Mouse (Mus musculus) T-helper 2 cell (primary cell): ENCODE results near the gene Kdm4b.

Source experiments
- in situ Hi-C: fragments of 300-600 bp; cut with MboI, MseI; formaldehyde crosslinking; loops from one replicate; pipeline ENCODE4 v1.15.1; 2025; ENCODE audit warnings: high pct_unique_total_duplicates

The Kdm4b gene

GRCm38 (mm10) chr17:56343466-56343865 is 17.6 kb downstream of the Kdm4b start:
- in situ Hi-C loops: no loop called here

- in situ Hi-C loops: no loop called here
Observed at GRCm38 (mm10) chr17:56345364-56345763, 19.5 kb downstream of the Kdm4b start.

- in situ Hi-C loops: no loop called here
Observed at GRCm38 (mm10) chr17:56348128-56348527, 22.3 kb downstream of the Kdm4b start.

GRCm38 (mm10) chr17:56348586-56348985 is 22.7 kb downstream of the Kdm4b start:
- in situ Hi-C loops: no loop called here

- in situ Hi-C loops: no loop called here
Observed at GRCm38 (mm10) chr17:56350694-56351093, 24.8 kb downstream of the Kdm4b start.

- in situ Hi-C loops: loop anchor here (5.0 kb wide), 1 partner anchor 195 kb away; the partner anchor contains the start of gene Gm20219
Observed at GRCm38 (mm10) chr17:56356921-56357885, 31.3 kb downstream of the Kdm4b start.

GRCm38 (mm10) chr17:56359183-56359725 is 33.4 kb downstream of the Kdm4b start:
- in situ Hi-C loops: loop anchor here (5.0 kb wide), 1 partner anchor 193 kb away; the partner anchor contains the start of gene Gm20219

GRCm38 (mm10) chr17:56359864-56360263 is 34.0 kb downstream of the Kdm4b start:
- in situ Hi-C loops: loop anchor here (5.0 kb wide), 1 partner anchor 192 kb away; the partner anchor contains the start of gene Gm20219

- in situ Hi-C loops: no loop called here
Observed at GRCm38 (mm10) chr17:56360451-56360850, 34.6 kb downstream of the Kdm4b start.

- in situ Hi-C loops: no loop called here
Observed at GRCm38 (mm10) chr17:56361542-56361941, 35.7 kb downstream of the Kdm4b start.

GRCm38 (mm10) chr17:56365791-56366673 is 40.2 kb downstream of the Kdm4b start:
- in situ Hi-C loops: no loop called here

- in situ Hi-C loops: no loop called here
Observed at GRCm38 (mm10) chr17:56368291-56368790, 42.5 kb downstream of the Kdm4b start.

GRCm38 (mm10) chr17:56370090-56370489 is 44.2 kb downstream of the Kdm4b start:
- in situ Hi-C loops: no loop called here

GRCm38 (mm10) chr17:56371029-56371660 is 45.3 kb downstream of the Kdm4b start:
- in situ Hi-C loops: no loop called here

- in situ Hi-C loops: no loop called here
Observed at GRCm38 (mm10) chr17:56372109-56372508, 46.2 kb downstream of the Kdm4b start.

- in situ Hi-C loops: no loop called here
Observed at GRCm38 (mm10) chr17:56373136-56374034, 47.5 kb downstream of the Kdm4b start.

GRCm38 (mm10) chr17:56374851-56375250 is 49.0 kb downstream of the Kdm4b start:
- in situ Hi-C loops: no loop called here

GRCm38 (mm10) chr17:56379281-56379834 is 53.5 kb downstream of the Kdm4b start:
- in situ Hi-C loops: no loop called here

- in situ Hi-C loops: loop anchor here (10.0 kb wide), 1 partner anchor 275 kb away; the partner anchor contains the start of gene Plin4
Observed at GRCm38 (mm10) chr17:56380286-56380685, 54.4 kb downstream of the Kdm4b start.
